Mouse (Mus musculus): ENCODE results near the gene Lilra5.
"Not testable (repeated sequence)": the region's sequence is repeated elsewhere in the genome, so short reads cannot be mapped to it uniquely, and the experiment has no call there.

Lilra5 gene

GRCm38 (mm10) chr7:4237454-4237853, at the start of gene Lilra5:
TSS of gene Lilra5 (plus strand) at chr7:4237754.
- DNase-seq = no peak

- DNase-seq = no peak
Measured at GRCm38 (mm10) chr7:4207126-4207525, 30.4 kb upstream of the Lilra5 start.

GRCm38 (mm10) chr7:4208626-4209025, 28.9 kb upstream of the Lilra5 start:
- DNase-seq = no peak

- not testable (repeated sequence) for DNase-seq
Measured at GRCm38 (mm10) chr7:4213436-4213835, 24.1 kb upstream of the Lilra5 start.

GRCm38 (mm10) chr7:4215396-4215795, 22.2 kb upstream of the Lilra5 start:
- DNase-seq = no peak

GRCm38 (mm10) chr7:4215805-4216204, 21.7 kb upstream of the Lilra5 start:
- no peak for DNase-seq

- DNase-seq = no peak
Measured at GRCm38 (mm10) chr7:4235536-4235935, 2.0 kb upstream of the Lilra5 start.

- DNase-seq = no peak
Measured at GRCm38 (mm10) chr7:4239038-4239721, 1.6 kb downstream of the Lilra5 start.

GRCm38 (mm10) chr7:4251211-4251610, 13.7 kb downstream of the Lilra5 start:
- not testable (repeated sequence) for DNase-seq

GRCm38 (mm10) chr7:4256060-4256459, 18.5 kb downstream of the Lilra5 start:
- DNase-seq = not testable (repeated sequence)

GRCm38 (mm10) chr7:4260521-4260920, 23.0 kb downstream of the Lilra5 start:
- not testable (repeated sequence) for DNase-seq

GRCm38 (mm10) chr7:4272106-4272505, 34.6 kb downstream of the Lilra5 start:
- not testable (repeated sequence) for DNase-seq

GRCm38 (mm10) chr7:4273874-4274273, 36.3 kb downstream of the Lilra5 start:
- not testable (repeated sequence) for DNase-seq

GRCm38 (mm10) chr7:4275500-4275899, 37.9 kb downstream of the Lilra5 start:
- not testable (repeated sequence) for DNase-seq

- DNase-seq = no peak
Measured at GRCm38 (mm10) chr7:4292638-4293037, 55.1 kb downstream of the Lilra5 start.
